Mouse (Mus musculus): ENCODE results near the gene Nrxn3. TPM values are rescaled to one million over a fixed set of nuclear protein-coding genes. Genes with fewer than 3 reads are reported as not detected.
A peak's percentile ranks its signal among the peaks of the same experiment; 100 is the strongest.

The Nrxn3 gene
- polyA plus RNA-seq, 1 experiment from 2014 or later = 87.0 TPM

GRCm38 (mm10) chr12:88793314-88793713 lies 70.6 kb downstream of the Nrxn3 start:
- no peak overlapping the region for H3K4me2 ChIP-seq (ENCODE audit: low read length)
- H3K9me3 ChIP-seq (replicated peaks; ENCODE audit: control insufficient read depth, low read length, poor library complexity, severe bottlenecking) = no peaks in the 10 kb centered on the region
- H3K27ac ChIP-seq (ENCODE audit: low read length) = no peak overlapping the region
- no peak overlapping the region for H3K4me3 ChIP-seq (ENCODE audit: low read depth, low read length)
- H3K27me3 ChIP-seq (ENCODE audit: control insufficient read depth, insufficient read depth, low read depth, low read length) = no peaks in the 10 kb centered on the region
- peaks cover 13% of the 10 kb centered on the region; the same call in 1 of the 2 replicates for H3K36me3 ChIP-seq (ENCODE audit: control insufficient read depth, insufficient read depth, low read length)
- no peaks in the 10 kb centered on the region for H3K4me1 ChIP-seq (ENCODE audit: control insufficient read depth, insufficient read depth, low read length)
- 78% methylated on average over 1 of the region's 1 CpGs for WGBS
- no peak for ATAC-seq
- no peak overlapping the region for H3K9ac ChIP-seq (ENCODE audit: low read depth, low read length)

GRCm38 (mm10) chr12:88800990-88801655 lies 78.4 kb downstream of the Nrxn3 start:
- H3K4me2 ChIP-seq (ENCODE audit: low read length) = peak overlapping the region; percentile 26
- peak overlapping the region; percentile 20; the same call in 1 of the 2 replicates for H3K9ac ChIP-seq (ENCODE audit: low read depth, low read length)
- no peaks in the 10 kb centered on the region for H3K27me3 ChIP-seq (ENCODE audit: control insufficient read depth, insufficient read depth, low read depth, low read length)
- peaks cover 11% of the 10 kb centered on the region for H3K4me1 ChIP-seq (ENCODE audit: control insufficient read depth, insufficient read depth, low read length)
- no peaks in the 10 kb centered on the region for H3K36me3 ChIP-seq (ENCODE audit: control insufficient read depth, insufficient read depth, low read length)
- ATAC-seq = peak; percentile 90
- peak overlapping the region; percentile 71 for H3K27ac ChIP-seq (ENCODE audit: low read length)
- 7% methylated on average over 6 of the region's 6 CpGs for WGBS
- no peak overlapping the region for H3K4me3 ChIP-seq (ENCODE audit: low read depth, low read length)
- no peaks in the 10 kb centered on the region for H3K9me3 ChIP-seq (replicated peaks; ENCODE audit: control insufficient read depth, low read length, poor library complexity, severe bottlenecking)

- Histone ChIP-seq H3K27ac (ENCODE audit: low read length) (peak overlapping the region; percentile 71; the same call in 1 of the 2 replicates), H3K9ac (ENCODE audit: low read depth, low read length) (no peak overlapping the region), H3K4me1 (ENCODE audit: control insufficient read depth, insufficient read depth, low read length) (peaks cover 11% of the 10 kb centered on the region), H3K9me3 (replicated peaks; ENCODE audit: control insufficient read depth, low read length, poor library complexity, severe bottlenecking) (no peaks in the 10 kb centered on the region), H3K4me3 (ENCODE audit: low read depth, low read length) (no peak overlapping the region), H3K36me3 (ENCODE audit: control insufficient read depth, insufficient read depth, low read length) (no peaks in the 10 kb centered on the region), H3K4me2 (ENCODE audit: low read length) (no peak overlapping the region), H3K27me3 (ENCODE audit: control insufficient read depth, insufficient read depth, low read depth, low read length) (no peaks in the 10 kb centered on the region)
- ATAC-seq = peak; percentile 74
- 8% methylated on average over 1 of the region's 1 CpGs for WGBS
Observed at GRCm38 (mm10) chr12:88801656-88802007, 79.0 kb downstream of the Nrxn3 start.

- peaks cover 5% of the 10 kb centered on the region for H3K4me1 ChIP-seq (ENCODE audit: control insufficient read depth, insufficient read depth, low read length)
- H3K9me3 ChIP-seq (replicated peaks; ENCODE audit: control insufficient read depth, low read length, poor library complexity, severe bottlenecking) = no peaks in the 10 kb centered on the region
- H3K27me3 ChIP-seq (ENCODE audit: control insufficient read depth, insufficient read depth, low read depth, low read length) = no peaks in the 10 kb centered on the region
- no peak overlapping the region for H3K4me2 ChIP-seq (ENCODE audit: low read length)
- H3K4me3 ChIP-seq (ENCODE audit: low read depth, low read length) = no peak overlapping the region
- no peaks in the 10 kb centered on the region for H3K36me3 ChIP-seq (ENCODE audit: control insufficient read depth, insufficient read depth, low read length)
- no peak for ATAC-seq
- 89% methylated on average over 1 of the region's 1 CpGs for WGBS
- H3K27ac ChIP-seq (ENCODE audit: low read length) = no peak overlapping the region
- no peak overlapping the region for H3K9ac ChIP-seq (ENCODE audit: low read depth, low read length)
Observed at GRCm38 (mm10) chr12:88808947-88809346, 86.3 kb downstream of the Nrxn3 start.

GRCm38 (mm10) chr12:88812173-88812572 lies 89.5 kb downstream of the Nrxn3 start:
- H3K4me1 ChIP-seq (ENCODE audit: control insufficient read depth, insufficient read depth, low read length) = peaks cover 5% of the 10 kb centered on the region
- no peak overlapping the region for H3K4me3 ChIP-seq (ENCODE audit: low read depth, low read length)
- H3K4me2 ChIP-seq (ENCODE audit: low read length) = no peak overlapping the region
- no peaks in the 10 kb centered on the region for H3K36me3 ChIP-seq (ENCODE audit: control insufficient read depth, insufficient read depth, low read length)
- no peak overlapping the region for H3K9ac ChIP-seq (ENCODE audit: low read depth, low read length)
- whole genome bisulfite sequencing = 45% methylated on average over 5 of the region's 5 CpGs
- peak; percentile 54 for ATAC-seq
- no peak overlapping the region for H3K27ac ChIP-seq (ENCODE audit: low read length)
- no peaks in the 10 kb centered on the region for H3K9me3 ChIP-seq (replicated peaks; ENCODE audit: control insufficient read depth, low read length, poor library complexity, severe bottlenecking)
- no peaks in the 10 kb centered on the region for H3K27me3 ChIP-seq (ENCODE audit: control insufficient read depth, insufficient read depth, low read depth, low read length)

GRCm38 (mm10) chr12:88816865-88817264 lies 94.2 kb downstream of the Nrxn3 start:
- no peak for ATAC-seq
- H3K4me2 ChIP-seq (ENCODE audit: low read length) = no peak overlapping the region
- no peak overlapping the region for H3K9ac ChIP-seq (ENCODE audit: low read depth, low read length)
- H3K4me3 ChIP-seq (ENCODE audit: low read depth, low read length) = no peak overlapping the region
- H3K27ac ChIP-seq (ENCODE audit: low read length) = no peak overlapping the region
- no peaks in the 10 kb centered on the region for H3K36me3 ChIP-seq (ENCODE audit: control insufficient read depth, insufficient read depth, low read length)
- peaks cover 18% of the 10 kb centered on the region for H3K4me1 ChIP-seq (ENCODE audit: control insufficient read depth, insufficient read depth, low read length)
- H3K27me3 ChIP-seq (ENCODE audit: control insufficient read depth, insufficient read depth, low read depth, low read length) = no peaks in the 10 kb centered on the region
- H3K9me3 ChIP-seq (replicated peaks; ENCODE audit: control insufficient read depth, low read length, poor library complexity, severe bottlenecking) = no peaks in the 10 kb centered on the region
- 84% methylated on average over 5 of the region's 5 CpGs for WGBS

- H3K9me3 ChIP-seq (replicated peaks; ENCODE audit: control insufficient read depth, low read length, poor library complexity, severe bottlenecking) = no peaks in the 10 kb centered on the region
- 0 out of 2 replicates have a peak, but pooled peaks have one; percentile 45 for ATAC-seq
Observed at GRCm38 (mm10) chr12:88818622-88819334, 96.1 kb downstream of the Nrxn3 start.

GRCm38 (mm10) chr12:88819335-88819709 lies 96.6 kb downstream of the Nrxn3 start:
- no peaks in the 10 kb centered on the region for H3K9me3 ChIP-seq (replicated peaks; ENCODE audit: control insufficient read depth, low read length, poor library complexity, severe bottlenecking)

More at GRCm38 (mm10) chr12:88818622-88819334, 96.1 kb downstream of the Nrxn3 start:
- H3K9ac ChIP-seq (ENCODE audit: low read depth, low read length) = no peak overlapping the region
- peaks cover 14% of the 10 kb centered on the region for H3K4me1 ChIP-seq (ENCODE audit: control insufficient read depth, insufficient read depth, low read length)
- H3K36me3 ChIP-seq (ENCODE audit: control insufficient read depth, insufficient read depth, low read length) = no peaks in the 10 kb centered on the region
- no peak overlapping the region for H3K4me2 ChIP-seq (ENCODE audit: low read length)
- H3K4me3 ChIP-seq (ENCODE audit: low read depth, low read length) = no peak overlapping the region
- no peak overlapping the region for H3K27ac ChIP-seq (ENCODE audit: low read length)
- WGBS = 59% methylated on average over 4 of the region's 4 CpGs
- H3K27me3 ChIP-seq (ENCODE audit: control insufficient read depth, insufficient read depth, low read depth, low read length) = no peaks in the 10 kb centered on the region

GRCm38 (mm10) chr12:88820131-88820530 lies 97.5 kb downstream of the Nrxn3 start:
- no peak for ATAC-seq
- no peak overlapping the region for H3K4me2 ChIP-seq (ENCODE audit: low read length)
- no peaks in the 10 kb centered on the region for H3K9me3 ChIP-seq (replicated peaks; ENCODE audit: control insufficient read depth, low read length, poor library complexity, severe bottlenecking)
- peaks cover 14% of the 10 kb centered on the region for H3K4me1 ChIP-seq (ENCODE audit: control insufficient read depth, insufficient read depth, low read length)
- H3K27me3 ChIP-seq (ENCODE audit: control insufficient read depth, insufficient read depth, low read depth, low read length) = no peaks in the 10 kb centered on the region
- H3K36me3 ChIP-seq (ENCODE audit: control insufficient read depth, insufficient read depth, low read length) = no peaks in the 10 kb centered on the region
- H3K9ac ChIP-seq (ENCODE audit: low read depth, low read length) = no peak overlapping the region
- 17% methylated on average over 3 of the region's 3 CpGs for WGBS
- H3K27ac ChIP-seq (ENCODE audit: low read length) = no peak overlapping the region
- no peak overlapping the region for H3K4me3 ChIP-seq (ENCODE audit: low read depth, low read length)

More at GRCm38 (mm10) chr12:88819335-88819709, 96.6 kb downstream of the Nrxn3 start:
- Histone ChIP-seq H3K9ac (ENCODE audit: low read depth, low read length) (no peak overlapping the region), H3K4me2 (ENCODE audit: low read length) (no peak overlapping the region), H3K27ac (ENCODE audit: low read length) (no peak overlapping the region), H3K36me3 (ENCODE audit: control insufficient read depth, insufficient read depth, low read length) (no peaks in the 10 kb centered on the region), H3K4me3 (ENCODE audit: low read depth, low read length) (no peak overlapping the region), H3K27me3 (ENCODE audit: control insufficient read depth, insufficient read depth, low read depth, low read length) (no peaks in the 10 kb centered on the region), H3K4me1 (ENCODE audit: control insufficient read depth, insufficient read depth, low read length) (peaks cover 14% of the 10 kb centered on the region)
- 0 out of 2 replicates have a peak, but pooled peaks have one; percentile 11 for ATAC-seq
- 62% methylated on average over 5 of the region's 5 CpGs for WGBS
